Mouse (Mus musculus) E14TG2a.4 (cell line): Measurements from ENCODE around the gene Deup1.

Experiments used
- H3K27me3 ChIP-seq: 2 replicates; pipeline ENCODE4 v1.6.1; 2014; ENCODE audit warnings: low read length, control low read depth; ENCODE audit not compliant: insufficient read depth
- H3K36me3 ChIP-seq: 2 replicates; pipeline ENCODE4 v1.6.1; 2014; ENCODE audit warnings: low read length, control low read depth; ENCODE audit not compliant: insufficient read depth
- H3K4me1 ChIP-seq: replicated peaks from 2 replicates; pipeline ENCODE4 v1.6.1; 2014; ENCODE audit warnings: low read depth, low read length, control low read depth
- H3K4me3 ChIP-seq: replicated peaks from 2 replicates; pipeline ENCODE4 v1.5.1; 2014; ENCODE audit warnings: mild to moderate bottlenecking, low read length
- H3K9me3 ChIP-seq: 2 replicates; pipeline ENCODE4 v1.6.1; 2014; ENCODE audit warnings: low read length, control low read depth
- CTCF ChIP-seq: conservative IDR thresholded peaks from 2 replicates; pipeline ENCODE4 v1.5.1; 2014; ENCODE audit warnings: low read length
- NANOG ChIP-seq: IDR thresholded peaks from 2 replicates; pipeline ENCODE4 v1.6.1; 2014; ENCODE audit warnings: borderline replicate concordance, low read length, mixed read lengths
- POU5F1 ChIP-seq: IDR thresholded peaks from 2 replicates; pipeline ENCODE4 v1.6.1; 2014; ENCODE audit warnings: low read length, borderline replicate concordance

Deup1 gene

GRCm38 (mm10) chr9:15600859-15601540, 26.7 kb downstream of the Deup1 start:
- Histone ChIP-seq H3K4me3 (no peak overlapping the region), H3K27me3 (no peaks in the 10 kb centered on the region), H3K9me3 (no peaks in the 10 kb centered on the region), H3K36me3 (no peaks in the 10 kb centered on the region), H3K4me1 (peaks cover 16% of the 10 kb centered on the region; the same call in 1 of the 2 replicates)
- no peak for TF ChIP-seq POU5F1
- TF ChIP-seq NANOG, result no peak
- no peak for TF ChIP-seq CTCF

DNA sequence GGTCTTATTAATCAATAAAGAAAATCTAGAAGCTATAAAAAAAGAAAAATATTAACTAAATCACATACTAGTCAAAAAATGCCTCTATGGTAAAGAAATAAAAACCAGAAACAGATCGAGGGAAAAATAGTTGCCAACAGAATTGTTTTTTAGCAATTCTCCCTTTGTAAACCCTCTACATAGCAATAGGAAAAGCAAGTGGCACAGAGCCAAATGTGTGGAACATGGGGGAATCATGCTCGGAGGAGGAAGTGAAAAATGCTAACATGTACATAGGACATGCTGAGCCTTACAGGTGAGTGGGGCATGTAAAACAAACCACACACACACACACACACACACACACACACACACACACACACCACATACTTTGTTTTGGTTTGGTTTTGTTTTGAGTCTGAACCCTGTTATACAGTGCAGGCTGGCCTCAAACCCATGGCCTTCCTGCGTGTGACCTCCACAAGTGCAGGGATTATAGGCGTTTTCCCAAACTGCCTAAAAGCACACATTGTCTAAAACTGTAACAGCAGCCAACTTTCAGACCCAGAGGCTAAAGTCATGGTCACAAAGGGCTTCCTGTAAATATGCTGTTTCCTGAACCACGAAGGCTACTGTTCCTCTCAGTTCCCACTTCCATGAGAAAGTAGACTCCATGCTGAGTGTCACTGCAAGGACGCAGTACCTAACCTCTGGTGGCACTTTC, 27.4 kb downstream of the Deup1 start:
- TF ChIP-seq CTCF, result no peak
- no peak for TF ChIP-seq NANOG
- no peak for TF ChIP-seq POU5F1
- Histone ChIP-seq H3K36me3 (no peaks in the 10 kb centered on the region), H3K27me3 (no peaks in the 10 kb centered on the region), H3K4me3 (no peak overlapping the region), H3K9me3 (no peaks in the 10 kb centered on the region), H3K4me1 (peaks cover 16% of the 10 kb centered on the region; the same call in 1 of the 2 replicates)

DNA sequence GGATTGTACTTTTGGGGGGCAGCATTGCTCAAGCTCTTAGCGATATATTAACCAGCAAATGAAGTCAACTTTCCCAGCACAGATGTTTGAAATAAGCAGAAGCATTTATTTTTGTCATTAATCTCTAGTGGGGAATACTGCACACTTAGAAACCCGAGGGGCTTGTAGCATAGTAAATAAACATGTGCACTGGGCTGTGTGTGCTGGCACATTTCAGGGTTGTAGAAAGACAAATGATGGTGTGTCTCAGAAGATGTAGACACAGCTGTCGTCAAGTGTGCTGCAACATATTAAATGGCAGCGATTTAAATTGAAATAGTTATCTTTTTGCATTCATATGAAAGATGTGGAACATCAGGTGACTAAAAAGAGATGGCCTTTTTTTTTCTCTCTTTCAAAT, 31.1 kb downstream of the Deup1 start:
- H3K9me3 ChIP-seq, result no peaks in the 10 kb centered on the region
- no peaks in the 10 kb centered on the region for H3K36me3 ChIP-seq
- no peak for TF ChIP-seq NANOG
- TF ChIP-seq CTCF, result no peak
- TF ChIP-seq POU5F1, result no peak
- peaks cover 11% of the 10 kb centered on the region; the same call in 1 of the 2 replicates for H3K4me1 ChIP-seq
- H3K27me3 ChIP-seq, result no peaks in the 10 kb centered on the region
- no peak overlapping the region for H3K4me3 ChIP-seq

DNA sequence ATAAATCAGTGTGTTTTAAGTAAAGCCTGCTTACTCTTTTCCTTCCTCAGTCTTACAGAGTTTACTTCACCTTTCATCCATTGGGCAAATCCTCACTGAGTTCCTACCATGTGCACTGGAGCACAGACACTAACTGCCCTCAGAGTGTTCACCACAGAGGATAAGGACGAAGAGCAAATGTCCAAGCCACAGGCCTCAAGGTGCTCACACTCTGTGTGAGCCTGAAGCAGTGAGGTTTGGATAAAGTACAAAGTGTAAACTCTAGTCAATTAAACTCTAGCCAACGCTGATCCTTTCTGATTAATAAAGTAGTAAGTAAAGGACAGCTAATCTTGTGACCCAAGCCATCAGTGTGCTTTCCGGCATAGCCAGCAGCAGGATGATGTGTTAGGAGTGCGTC, 33.6 kb downstream of the Deup1 start:
- TF ChIP-seq CTCF, result no peak
- no peak for TF ChIP-seq POU5F1
- no peak for TF ChIP-seq NANOG
- Histone ChIP-seq H3K9me3 (no peaks in the 10 kb centered on the region), H3K4me1 (peaks cover under 1% of the 10 kb centered on the region), H3K36me3 (no peaks in the 10 kb centered on the region), H3K27me3 (no peaks in the 10 kb centered on the region), H3K4me3 (no peak overlapping the region)

DNA sequence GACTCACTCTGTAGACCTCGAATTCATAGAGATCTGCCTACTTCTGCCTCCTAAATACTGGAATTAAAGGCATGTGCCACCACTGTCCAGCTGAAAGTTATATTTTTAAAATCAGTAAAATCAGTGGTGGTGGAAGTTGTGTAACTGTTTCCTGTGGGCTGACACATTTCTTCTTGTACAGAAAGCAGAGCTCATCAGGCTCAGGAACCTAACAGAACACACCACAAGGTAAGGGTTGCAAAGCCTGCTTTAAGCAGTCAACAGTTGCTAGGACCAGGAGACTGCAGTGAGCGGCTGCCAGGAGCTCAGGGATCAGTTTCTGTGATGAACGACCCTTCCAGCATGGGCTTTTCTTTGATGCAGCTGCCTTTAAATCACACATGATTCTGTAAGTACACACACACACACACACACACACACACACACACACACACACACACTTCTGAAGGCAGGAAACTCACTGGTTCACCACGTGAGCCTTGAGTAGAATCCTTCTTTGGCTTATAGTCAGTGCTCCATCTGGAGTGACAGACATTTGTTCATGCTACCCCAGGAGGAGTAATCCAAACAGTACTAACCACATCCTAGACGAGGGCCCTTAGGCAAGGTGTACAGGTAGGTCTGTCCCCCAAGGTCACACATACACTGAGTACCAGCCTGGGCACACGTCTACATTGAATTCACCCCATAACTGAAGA, 40.4 kb downstream of the Deup1 start:
- 0 out of 2 replicates have a peak, but pooled peaks cover 3% of the 10 kb centered on the region for H3K27me3 ChIP-seq
- no peak overlapping the region for H3K4me3 ChIP-seq
- TF ChIP-seq POU5F1, result no peak
- no peak for TF ChIP-seq NANOG
- TF ChIP-seq CTCF, result no peak
- peaks cover 9% of the 10 kb centered on the region for H3K4me1 ChIP-seq
- peaks cover 6% of the 10 kb centered on the region; the same call in 1 of the 2 replicates for H3K9me3 ChIP-seq
- no peaks in the 10 kb centered on the region for H3K36me3 ChIP-seq

- TF ChIP-seq CTCF (no peak), NANOG (no peak), POU5F1 (no peak)
- H3K36me3 ChIP-seq, result no peaks in the 10 kb centered on the region
Observed at GRCm38 (mm10) chr9:15585956-15586355, 41.8 kb downstream of the Deup1 start.

GRCm38 (mm10) chr9:15584209-15584608, 43.5 kb downstream of the Deup1 start:
- Histone ChIP-seq H3K9me3 (peaks cover 6% of the 10 kb centered on the region; the same call in 1 of the 2 replicates), H3K4me1 (peaks cover 9% of the 10 kb centered on the region), H3K4me3 (no peak overlapping the region), H3K36me3 (no peaks in the 10 kb centered on the region), H3K27me3 (0 out of 2 replicates have a peak, but pooled peaks cover 3% of the 10 kb centered on the region)
- TF ChIP-seq NANOG, result no peak
- no peak for TF ChIP-seq CTCF
- no peak for TF ChIP-seq POU5F1

More at GRCm38 (mm10) chr9:15585956-15586355, 41.8 kb downstream of the Deup1 start:
- H3K27me3 ChIP-seq, result 0 out of 2 replicates have a peak, but pooled peaks cover 3% of the 10 kb centered on the region
- no peak overlapping the region for H3K4me3 ChIP-seq
- peaks cover 6% of the 10 kb centered on the region; the same call in 1 of the 2 replicates for H3K9me3 ChIP-seq
- peaks cover 9% of the 10 kb centered on the region for H3K4me1 ChIP-seq

DNA sequence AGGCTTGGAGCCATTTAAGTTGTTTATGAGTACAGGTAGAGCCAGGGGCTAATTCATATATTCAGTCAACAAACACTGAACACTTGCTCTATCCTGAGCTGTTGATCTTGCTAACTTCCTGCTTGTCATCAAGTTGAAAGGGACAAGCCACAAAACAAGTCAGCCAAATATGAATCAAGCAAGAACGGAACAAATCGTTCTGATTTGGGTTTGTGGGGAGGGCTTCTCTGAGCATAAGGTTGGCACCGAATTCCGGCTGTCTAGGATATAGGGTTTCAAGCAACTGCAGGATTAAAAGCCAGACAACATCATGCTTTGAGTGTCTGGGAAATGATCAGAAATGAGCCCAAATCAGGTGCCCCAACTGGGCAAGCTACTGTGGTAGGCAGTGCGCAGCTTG, 45.7 kb downstream of the Deup1 start:
- no peak for TF ChIP-seq CTCF
- no peak for TF ChIP-seq POU5F1
- TF ChIP-seq NANOG, result no peak
- Histone ChIP-seq H3K27me3 (0 out of 2 replicates have a peak, but pooled peaks cover 3% of the 10 kb centered on the region), H3K4me3 (no peak overlapping the region), H3K36me3 (no peaks in the 10 kb centered on the region), H3K9me3 (peaks cover 6% of the 10 kb centered on the region; the same call in 1 of the 2 replicates), H3K4me1 (no peaks in the 10 kb centered on the region)
